Mouse (Mus musculus) G1E (cell line): ENCODE results near the gene Atoh1.

Experiments
- CTCF ChIP-seq: IDR thresholded peaks from 2 replicates; pipeline ENCODE4 v1.5.1; 2012; ENCODE audit warnings: low read depth, low read length, inconsistent platforms, mixed read lengths
- GATA1 ChIP-seq: IDR thresholded peaks from 2 replicates; pipeline ENCODE4 v1.6.1; 2012; ENCODE audit warnings: borderline replicate concordance, low read length, inconsistent platforms, mixed read lengths

DNA sequence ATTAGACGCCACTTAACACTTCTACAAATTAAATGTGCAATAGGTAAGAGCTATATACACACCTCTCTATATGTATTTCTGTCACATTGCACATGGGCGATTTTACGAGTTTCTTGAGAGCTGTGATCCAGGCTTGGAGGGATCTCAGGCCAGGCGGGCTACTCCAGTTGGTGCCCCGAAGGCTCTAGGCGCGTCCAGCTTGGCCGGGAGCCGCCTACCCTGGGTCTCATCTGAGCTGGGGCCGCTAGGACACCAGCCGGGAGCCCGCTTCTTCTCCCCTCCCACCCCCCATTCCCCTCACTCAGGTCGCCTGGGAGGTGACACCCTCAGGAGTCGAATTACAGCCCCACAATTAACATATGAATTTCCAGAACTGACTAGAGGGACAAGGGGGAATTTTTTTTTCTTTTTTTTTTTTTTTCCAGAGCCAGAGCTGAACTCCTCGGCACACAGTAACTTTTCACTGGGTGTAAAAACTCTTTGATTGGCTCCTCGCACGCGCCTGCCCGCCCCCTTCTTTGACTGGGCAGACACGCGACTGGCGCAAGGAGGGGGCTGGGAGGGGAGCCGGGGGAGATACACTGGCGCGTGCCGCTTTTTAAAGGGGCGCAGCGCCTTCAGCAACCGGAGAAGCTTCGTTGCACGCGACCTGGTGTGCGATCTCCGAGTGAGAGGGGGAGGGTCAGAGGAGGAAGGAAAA lies at the start of gene Atoh1:
- TF ChIP-seq CTCF = no peak
- no peak for TF ChIP-seq GATA1
